Mouse (Mus musculus) c-Kit-negative CD71-positive TER-119-positive erythroid progenitor cells, embryonic 14.5 days (primary cell): ENCODE measurements around the gene Kif5c.

Experiments used
- DNase-seq: peaks from one replicate; pipeline ENCODE4 v3.0.0-alpha.2; 2013; ENCODE audit warnings: low read depth, low spot score

Kif5c gene

DNA sequence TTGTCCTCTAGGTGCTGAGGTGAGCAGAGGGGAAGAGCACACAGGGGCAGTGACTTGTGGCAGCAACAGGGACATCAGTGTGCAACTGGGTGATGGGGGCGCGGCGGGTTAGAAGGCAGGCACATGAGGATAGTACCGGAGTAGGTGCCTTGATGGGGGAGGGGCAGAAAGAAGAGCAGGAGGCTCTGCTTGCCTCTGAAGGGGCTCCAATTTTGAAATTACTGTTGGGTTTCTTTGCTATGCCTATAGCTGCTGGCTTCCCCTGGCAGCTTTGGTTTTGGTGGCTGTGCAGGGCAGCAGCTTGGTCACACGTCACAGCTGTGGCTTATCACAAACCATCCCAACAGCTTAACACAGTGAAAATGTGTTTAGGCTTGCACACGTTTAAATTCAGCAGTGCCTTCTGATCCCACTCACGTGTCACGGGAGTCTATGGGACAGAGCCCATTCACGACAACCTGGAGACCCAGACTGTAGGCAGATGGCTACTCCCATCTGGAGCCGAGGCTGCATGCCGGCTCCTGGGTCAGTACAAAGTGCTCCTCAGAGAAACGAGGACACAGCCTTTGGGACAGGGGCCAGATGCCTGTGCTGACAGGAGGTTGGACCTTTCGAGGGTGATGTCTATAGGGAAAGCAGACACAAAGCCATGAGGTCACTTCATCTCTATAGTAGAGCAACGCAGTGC lies 126.1 kb downstream of the Kif5c start:
- no peak for DNase-seq

DNA sequence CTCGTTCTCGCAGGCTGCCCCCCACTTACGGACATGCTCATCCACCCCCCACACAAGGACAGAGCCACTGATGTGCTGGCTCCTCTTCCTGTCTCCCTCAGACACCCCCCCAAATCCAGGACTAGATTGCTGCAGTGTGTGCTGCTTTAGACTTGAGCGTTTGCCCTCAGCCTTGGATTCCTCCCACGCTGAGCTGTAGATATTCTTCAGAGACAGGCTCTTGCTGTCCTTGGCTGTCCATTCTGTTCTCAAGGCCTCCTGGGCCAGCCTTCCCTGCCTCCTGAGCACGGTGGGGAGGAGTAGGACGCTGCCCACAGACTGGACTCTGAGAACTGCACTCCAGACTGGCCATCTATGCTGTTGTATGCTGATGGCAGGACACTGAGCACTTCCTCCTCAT lies 127.8 kb downstream of the Kif5c start:
- DNase-seq: no peak

DNA sequence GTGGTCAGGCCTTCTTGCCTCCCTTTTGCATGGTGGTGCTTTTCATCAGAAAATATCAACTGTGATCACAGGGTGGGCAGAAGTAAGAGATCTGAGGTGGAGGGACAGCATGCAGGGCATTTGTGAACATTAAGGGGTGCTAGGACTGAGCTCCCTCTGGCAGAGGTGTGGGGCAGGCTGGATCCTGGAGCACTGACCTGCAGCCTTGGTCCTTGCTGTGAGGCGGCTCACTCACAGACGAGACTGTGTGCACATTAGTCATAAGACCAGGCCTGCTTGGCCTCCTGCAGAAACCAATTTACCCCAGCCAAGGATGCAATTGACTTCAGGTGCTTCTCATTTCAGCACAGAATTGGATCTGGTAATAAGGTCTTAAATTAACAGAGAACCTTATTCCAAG lies 128.6 kb downstream of the Kif5c start:
- no peak for DNase-seq

DNA sequence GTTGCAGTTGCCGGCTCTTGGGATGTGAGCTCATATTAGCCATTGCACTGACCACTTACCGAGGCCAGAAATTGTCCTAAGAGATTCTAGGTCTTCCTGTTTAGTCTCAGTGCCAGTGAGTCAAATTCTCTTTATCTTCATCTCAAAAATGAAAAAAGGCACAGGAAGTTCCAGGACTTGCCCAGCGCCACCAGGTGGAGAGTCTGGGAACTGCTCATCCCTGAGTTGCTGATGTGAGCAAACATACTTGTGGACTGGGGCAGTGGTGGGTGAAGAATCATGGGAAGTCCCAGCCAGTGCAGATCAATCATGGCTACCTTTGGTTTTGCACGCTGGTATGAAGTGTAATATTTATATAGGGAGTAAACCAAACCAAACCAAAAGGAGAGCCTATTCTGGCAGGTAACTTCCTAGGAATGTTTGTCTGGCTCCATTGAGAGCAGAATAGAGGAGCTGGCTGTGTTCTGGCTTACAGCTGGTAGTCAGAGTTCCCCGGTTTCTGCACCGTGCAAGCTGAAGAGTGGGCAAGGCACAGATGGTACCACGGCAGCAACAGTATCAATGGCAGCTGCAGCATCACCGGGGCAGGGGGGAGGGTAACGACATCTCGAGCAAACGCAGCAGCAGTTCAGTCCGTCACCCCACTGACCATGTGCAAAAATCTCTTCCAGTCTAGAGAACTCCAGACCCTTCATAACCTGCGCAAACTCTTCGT lies 129.7 kb downstream of the Kif5c start:
- no peak for DNase-seq

DNA sequence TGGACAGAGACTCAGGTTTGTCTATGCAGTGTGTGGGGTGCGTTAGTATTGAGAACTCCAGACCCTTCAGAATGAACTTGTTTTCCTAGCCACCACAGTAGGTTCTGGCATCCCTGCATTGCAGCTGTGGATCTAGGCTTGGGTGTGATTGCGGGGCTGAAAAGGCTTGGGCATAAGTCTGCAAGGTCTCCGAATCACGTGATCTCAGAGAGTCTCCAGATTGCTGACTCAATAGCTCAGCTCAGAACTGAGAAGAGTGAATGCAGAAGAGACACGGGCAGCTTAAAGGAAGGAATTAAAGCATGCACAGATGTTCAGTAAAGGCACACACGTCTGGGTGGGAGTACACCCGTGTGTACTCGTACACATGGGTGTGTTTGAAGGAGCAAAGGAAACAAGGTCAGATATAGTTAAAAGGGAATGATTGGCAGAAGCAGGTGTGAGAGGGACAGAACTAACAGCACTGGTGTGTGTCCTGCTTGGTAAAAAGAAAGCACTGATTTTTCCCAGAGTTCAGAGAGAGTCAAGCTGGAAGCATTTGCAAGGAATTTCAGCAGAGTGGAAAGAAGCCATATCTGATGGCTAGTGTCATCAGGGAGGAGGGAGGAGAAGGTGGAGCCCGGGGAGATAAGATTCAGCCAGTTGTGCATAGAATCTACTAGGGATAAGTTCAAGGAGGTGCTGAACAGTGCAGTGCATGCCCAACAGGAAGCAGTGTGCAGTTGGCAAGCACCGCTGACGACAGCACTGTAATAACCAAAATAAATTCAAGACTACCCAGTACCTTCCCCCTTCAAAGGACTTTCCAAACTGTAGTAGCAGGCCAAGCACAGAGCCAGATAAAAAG lies 130.9 kb downstream of the Kif5c start:
- DNase-seq: no peak

DNA sequence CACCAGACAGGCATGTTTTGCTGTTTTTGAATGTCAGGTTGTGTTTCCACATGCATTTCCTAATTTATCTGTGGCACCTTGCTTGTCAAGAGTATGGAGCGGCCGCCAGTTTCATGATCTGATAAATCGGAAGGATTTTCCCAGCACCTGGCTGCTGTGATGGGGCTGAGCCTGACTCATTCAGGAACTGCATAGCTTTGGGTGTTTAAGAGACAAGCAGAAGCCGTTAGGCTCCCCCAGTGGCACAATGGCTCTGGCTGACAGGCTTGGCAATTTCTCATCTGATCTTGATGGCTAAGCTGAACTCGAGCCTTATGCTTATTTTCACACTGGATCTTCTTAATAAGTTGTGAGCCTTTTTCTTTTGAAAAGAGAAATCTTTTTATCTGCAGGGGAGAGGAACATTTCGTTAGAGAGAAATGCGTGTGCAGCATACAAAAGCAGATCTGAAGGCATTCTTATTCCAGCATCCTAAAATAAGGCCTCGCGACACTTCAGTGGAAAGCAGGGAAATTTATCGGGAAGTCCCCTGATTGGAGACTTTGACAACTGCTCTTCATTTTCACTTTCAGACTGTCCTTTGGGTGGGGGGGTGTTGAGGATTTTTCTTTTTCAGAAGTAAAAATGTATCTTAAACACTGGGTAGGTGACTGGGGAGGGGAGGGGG lies 132.6 kb downstream of the Kif5c start:
- DNase-seq: no peak

DNA sequence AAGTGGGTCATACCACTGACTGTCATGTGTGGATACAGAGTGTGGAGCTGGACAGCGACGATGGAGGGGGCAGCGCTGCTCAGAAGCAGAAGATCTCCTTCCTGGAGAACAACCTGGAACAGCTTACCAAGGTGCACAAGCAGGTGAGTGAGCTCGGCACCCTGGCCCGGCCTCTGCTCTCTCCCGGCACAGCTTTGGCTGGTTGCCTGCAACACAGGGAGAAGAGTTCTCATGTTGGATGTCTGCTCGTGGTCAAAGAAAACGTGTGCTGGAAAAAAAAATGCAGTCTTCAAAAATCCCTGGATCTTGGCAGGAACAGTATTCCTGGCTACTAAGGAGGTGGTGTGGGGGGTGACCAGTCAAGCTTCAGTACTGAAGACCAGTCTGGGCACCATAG lies 133.1 kb downstream of the Kif5c start:
- no peak for DNase-seq

DNA sequence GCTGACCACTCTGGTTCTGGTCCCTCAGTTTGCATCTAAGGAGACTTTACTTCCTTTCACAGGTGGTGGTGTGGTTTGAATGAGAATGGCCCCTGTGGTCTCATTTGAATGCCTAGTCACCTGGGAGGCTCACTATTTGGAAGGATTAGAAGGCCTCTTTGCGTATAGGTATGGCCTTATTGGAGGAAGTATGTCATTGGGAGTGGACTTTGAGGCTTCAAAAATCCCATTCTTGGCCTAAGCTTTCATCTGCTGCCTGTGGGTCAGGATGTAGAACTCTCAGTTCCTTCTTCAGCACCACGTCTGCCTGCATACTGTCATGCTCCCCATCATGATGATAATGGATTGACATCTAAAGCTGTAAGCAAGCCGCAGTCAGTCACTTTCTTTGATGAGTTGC lies 134.0 kb downstream of the Kif5c start:
- no peak for DNase-seq

DNA sequence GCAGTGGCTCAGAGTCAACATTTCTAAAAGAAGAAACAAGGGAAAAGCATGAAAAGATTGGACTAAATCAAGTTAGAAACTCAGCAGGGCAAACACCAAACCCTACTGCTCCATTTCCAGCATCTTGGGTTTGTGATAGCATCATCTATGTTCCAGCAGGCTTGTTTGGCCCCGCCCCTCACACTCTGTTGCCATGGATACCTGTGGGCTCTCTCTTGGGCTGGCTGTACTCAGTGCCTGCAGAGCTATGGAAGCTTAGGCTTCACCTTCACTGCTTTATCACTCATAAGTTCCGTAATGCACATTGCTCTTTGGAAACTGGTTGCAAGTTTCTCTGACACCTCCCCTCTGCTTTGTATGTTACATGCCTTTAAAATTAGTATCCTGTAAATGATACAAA lies 136.0 kb downstream of the Kif5c start:
- no peak for DNase-seq

DNA sequence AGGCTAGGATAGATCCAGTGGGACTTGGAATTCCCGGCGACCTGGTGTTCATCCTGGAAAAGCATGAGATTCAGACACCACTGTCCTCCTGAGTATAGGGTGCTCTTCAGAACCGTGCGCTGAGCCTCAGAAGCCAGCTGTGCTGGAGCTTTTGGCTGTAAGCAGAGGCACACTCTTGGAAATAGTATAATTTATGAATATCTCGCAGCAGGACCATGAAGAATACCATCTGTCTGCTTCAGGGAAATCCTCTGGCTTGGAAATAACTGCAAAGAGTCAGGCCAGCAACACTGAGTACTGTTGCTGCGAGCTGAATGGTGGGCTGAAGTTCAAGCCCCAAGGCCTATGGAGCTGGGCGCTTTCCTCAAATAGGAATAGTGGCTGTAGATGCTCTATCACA lies 138.5 kb downstream of the Kif5c start:
- no peak for DNase-seq

DNA sequence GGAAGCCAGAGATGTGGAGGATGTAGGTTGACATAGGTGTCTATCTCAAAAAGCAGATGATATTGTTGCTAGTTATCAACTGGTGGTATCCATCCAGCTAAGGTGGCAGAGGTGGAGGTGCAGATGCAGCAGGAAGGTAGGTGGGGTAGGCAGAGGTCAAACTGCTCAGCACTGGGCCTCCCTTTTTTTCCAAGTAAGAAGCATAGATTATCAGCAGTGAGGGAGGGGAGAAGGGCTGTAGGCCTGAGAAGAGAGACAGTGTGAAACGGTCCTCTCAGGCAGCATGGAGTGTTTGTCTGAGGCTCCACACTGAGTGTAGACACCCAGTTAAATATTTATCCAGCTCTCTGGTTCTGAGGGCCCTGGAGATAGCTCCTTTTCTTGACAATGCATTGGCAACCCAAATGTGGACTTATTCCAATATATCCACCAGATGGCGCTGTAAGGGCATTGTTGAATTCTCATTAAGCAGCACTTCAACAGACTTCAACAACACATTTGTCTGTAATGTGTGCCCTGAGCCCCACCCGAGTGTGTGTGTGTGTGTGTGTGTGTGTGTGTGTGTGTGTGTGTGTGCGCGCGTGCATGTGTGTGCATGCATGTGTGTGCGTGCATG lies 145.3 kb downstream of the Kif5c start:
- DNase-seq: peak; percentile 31

DNA sequence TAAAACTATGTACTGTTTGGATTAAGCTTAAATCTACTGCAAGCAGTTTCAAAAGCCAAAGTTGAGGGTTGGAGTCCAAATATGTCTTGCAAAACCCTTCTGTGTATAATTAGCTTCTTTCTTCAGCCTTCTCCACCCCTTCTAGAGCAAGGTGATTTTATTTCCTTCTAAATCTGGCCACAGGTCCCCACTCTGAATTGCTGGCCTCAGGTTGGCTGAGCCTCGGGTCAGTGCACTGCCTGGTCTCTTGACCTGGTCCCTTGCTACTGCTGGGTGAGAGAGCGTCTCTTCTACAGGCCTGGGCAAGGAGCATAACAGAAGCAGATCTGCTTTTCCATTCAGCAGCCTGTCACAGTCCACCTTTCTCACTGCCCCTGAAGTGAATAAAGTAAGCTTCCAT lies 149.8 kb downstream of the Kif5c start:
- no peak for DNase-seq

DNA sequence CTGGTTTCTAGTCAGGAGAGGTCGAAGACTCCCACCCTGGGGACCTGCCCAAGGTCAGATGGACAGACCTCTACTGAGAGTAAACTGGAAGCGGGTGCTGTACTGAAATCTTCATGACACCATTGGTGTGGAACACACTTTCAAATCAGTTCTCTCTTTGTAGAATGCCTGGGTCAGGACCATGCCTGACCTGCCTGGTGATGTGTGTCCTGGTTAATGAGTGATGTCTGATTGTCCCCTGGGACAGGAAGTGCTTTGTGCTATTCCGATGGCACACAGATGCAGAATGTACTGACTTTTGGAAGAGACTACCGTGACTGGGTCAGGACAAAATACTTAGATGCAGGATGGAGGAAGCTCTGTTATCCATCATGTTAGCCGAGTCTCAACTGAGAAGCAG lies 151.3 kb downstream of the Kif5c start:
- DNase-seq: no peak

DNA sequence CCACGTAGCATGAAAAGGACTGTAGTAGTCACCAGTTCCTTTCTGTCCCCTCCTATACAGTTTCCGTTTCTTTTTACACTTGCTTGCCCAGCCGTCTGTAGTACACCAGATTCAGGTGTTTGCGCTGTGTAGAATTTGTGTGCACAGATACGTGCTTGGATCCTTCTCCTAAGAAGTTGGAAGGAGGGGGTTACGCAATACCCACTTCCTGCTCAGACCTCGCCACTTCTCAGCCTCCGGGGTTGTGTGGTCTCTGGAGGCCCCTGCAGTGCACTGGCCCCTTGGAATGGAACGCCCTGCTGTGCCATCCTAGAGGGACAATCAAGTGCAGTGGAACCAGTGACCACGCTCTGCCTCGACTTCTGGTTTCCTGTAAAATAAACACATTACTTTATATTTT lies 152.1 kb downstream of the Kif5c start:
- no peak for DNase-seq

DNA sequence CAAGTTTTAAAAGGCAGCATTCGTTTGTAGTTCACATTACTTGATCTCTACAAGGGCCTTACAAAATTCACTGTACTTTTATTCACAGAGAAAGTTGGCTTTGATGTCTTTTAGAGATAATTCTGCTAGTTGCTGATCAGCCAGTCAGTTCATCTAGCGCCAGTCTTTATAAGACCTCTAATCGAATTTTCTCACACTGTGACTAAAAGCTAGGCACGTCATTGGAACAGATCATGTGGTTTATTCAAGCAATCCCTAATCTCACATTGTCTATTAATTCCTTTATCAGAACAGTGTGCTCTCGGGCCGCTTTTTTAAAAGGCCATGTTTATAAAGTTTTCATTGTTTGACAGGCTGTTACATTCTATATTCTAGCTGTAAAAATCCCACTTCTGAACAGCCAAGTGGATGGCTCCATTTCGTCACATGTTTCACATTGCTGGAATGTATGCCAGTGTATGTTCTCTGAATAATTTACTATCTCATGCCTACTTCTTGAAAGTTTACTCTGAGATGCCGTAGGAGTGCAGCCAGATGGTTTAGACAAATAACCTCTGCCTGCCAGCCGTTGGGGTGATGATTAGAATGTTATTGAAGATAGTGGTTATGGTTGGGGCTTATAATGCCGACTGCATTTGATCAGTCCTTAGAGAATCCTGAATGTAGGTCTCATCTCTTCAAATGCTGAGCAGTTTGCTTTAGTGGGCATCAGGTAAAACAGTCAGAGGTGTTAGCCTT lies 154.3 kb downstream of the Kif5c start:
- peak; percentile 16 for DNase-seq

DNA sequence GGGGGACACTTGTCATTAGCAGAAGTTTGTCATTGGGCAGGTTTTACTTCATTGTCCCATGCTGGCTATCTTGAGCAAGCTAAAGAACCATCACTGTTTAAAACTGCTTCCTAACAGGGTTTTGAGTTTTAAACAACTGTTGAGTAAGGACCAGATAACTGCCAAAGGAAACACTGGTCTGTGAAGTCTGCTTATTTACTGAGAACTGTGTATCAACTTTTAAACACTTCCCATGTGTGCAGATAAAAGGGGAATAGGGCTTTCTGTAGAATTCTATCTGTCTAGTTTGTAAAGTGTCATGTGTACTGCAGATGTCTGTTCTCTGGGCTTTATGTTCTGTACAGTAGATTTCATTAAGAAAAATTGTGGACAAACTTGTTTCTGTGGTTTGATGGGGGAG lies 155.1 kb downstream of the Kif5c start:
- no peak for DNase-seq

DNA sequence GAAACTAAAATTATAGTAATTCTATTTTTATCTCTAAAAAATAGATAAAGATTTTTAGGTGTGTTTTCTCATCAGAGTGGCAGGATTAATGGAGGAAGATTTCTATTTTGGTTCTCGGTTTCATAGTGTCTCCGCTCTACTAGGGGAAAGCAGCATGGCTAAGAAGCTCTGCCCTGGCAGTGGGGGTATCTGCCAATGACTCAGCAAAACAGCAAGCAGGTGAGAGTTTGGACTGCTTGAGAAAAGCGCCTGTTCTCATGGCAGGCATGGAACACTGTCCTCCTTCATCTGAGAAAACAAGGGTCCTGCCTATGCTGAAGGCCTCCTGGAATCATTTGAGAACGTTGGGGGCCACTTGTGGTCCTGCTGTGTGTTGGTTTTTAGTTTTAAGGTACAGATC lies 156.1 kb downstream of the Kif5c start:
- no peak for DNase-seq

DNA sequence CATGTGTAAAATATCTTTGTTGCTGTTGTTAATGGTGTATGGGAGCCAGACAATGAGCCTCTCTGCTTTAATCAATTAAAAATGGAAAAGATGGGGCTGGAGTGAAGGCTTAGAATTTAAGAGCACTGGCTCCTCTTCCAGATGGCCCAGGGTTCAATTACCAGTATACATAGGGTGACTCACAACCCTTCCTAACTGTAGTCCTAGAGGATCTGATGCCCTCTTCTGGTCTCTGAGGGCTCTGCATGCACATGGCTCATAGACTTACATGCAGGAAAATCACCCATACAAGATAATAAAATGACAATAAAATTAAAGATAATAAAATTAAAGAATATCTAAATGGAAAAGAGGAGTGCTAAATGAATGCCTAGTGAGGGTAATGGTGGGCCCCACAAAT lies 156.6 kb downstream of the Kif5c start:
- DNase-seq: no peak

DNA sequence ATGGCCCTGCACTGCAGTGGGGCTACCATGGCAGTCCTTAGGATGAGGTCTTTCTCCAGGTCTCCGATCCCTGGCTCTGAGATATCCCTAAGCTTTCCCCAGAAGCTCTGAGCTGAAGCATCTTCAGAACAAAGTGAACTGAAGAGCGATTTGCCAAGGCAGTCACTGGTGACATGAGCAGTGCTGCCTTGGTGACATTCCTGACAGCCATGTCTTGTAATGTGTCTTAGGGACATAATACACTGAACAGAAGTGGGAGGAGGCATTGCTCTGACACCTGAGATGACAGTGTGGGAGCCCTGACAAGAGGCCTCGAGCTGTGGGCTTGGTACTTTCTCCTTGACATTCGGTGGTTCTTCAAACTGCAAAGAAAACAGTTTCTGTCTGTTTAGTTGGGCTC lies 157.3 kb downstream of the Kif5c start:
- DNase-seq: no peak

DNA sequence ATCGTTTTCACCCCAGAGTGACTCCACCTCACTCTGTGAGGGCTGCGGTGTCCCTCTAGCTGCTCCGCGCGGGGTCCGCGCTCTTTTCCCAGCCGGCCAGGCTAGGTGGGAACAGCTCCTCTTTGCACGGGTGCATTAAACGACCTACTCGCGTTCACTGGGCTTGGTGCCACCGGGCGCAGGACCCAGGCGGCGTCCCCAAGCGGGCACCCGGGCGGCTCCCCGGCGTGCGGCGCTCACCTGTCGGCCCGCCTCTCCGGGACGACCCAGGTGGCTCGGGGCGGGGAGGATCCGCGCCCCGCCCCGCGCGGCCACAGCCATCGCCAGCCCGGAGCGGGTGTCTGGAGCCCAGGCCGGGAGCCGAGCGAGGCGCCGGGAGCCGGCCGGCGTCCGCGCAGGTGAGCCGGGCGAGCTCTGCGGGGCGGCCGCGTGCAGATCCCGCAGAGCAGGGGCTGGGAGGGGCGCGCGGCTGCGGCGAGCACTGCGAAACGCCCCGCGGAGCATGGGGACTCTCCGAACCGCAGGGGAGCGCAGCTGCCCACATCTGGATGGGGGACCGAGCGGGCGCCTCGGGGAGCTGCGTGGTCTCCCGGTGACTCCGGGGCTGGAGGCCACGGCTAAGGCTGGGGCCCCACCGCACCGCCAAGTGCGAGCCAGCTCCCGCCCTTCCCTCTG lies 168.4 kb downstream of the Kif5c start, which contains the start of gene Lypd6b:
Gene Lypd6b (plus strand): TSS at position 313 of the 675 bp plus-strand sequence.
- DNase-seq: no peak
